Mouse (Mus musculus) MEL (cell line): ENCODE measurements around the gene Lrrc4. TPM values are rescaled to one million over a fixed set of nuclear protein-coding genes. Genes with fewer than 3 reads are reported as not detected.

Source experiments
- DNase-seq: peaks from one replicate; pipeline ENCODE4 v3.0.0; 2011; ENCODE audit warnings: low read depth, low spot score
- H3K27ac ChIP-seq: 2 replicates; pipeline ENCODE4 v1.5.1; 2012; ENCODE audit warnings: low read depth, mild to moderate bottlenecking, control low read depth, low read length, moderate library complexity; ENCODE audit not compliant: control insufficient read depth
- H3K27me3 ChIP-seq, 2 experiments: fragments of 150-350 bp in 1 of 2; sonication (generic) in 1 of 2; 2 replicates each; pipeline ENCODE4 v1.6.1; 2012; ENCODE audit warnings: low read length in 2 of 2, mild to moderate bottlenecking in 2 of 2, improper control_type of control experiment in 1 of 2, moderate library complexity in 1 of 2; ENCODE audit not compliant: insufficient read depth in 2 of 2, control insufficient read depth in 1 of 2
- H3K36me3 ChIP-seq, 2 experiments: 2 replicates each; pipeline ENCODE4 v1.6.1; 2012 to 2014; ENCODE audit warnings: low read length in 2 of 2, improper control_type of control experiment in 1 of 2, inconsistent platforms in 1 of 2, mild to moderate bottlenecking in 1 of 2; ENCODE audit not compliant: insufficient read depth in 2 of 2, control insufficient read depth in 1 of 2
- H3K4me1 ChIP-seq, 2 experiments: fragments of 150-350 bp in 1 of 2; sonication (generic) in 1 of 2; 2 replicates each; pipeline ENCODE4 v1.6.1; 2012; ENCODE audit warnings: low read length in 2 of 2, improper control_type of control experiment in 1 of 2, mild to moderate bottlenecking in 1 of 2; ENCODE audit not compliant: insufficient read depth in 2 of 2, control insufficient read depth in 1 of 2
- H3K4me3 ChIP-seq, 2 experiments: fragments of 150-350 bp in 1 of 2; sonication (generic) in 1 of 2; 2 replicates each; pipeline ENCODE4 v1.5.1; 2012; ENCODE audit warnings: low read depth in 2 of 2, low read length in 2 of 2, mild to moderate bottlenecking in 2 of 2, moderate library complexity in 2 of 2, control low read depth in 1 of 2, improper control_type of control experiment in 1 of 2; ENCODE audit not compliant: control insufficient read depth in 1 of 2, insufficient read depth in 1 of 2
- H3K79me2 ChIP-seq: 2 replicates; pipeline ENCODE4 v1.6.1; 2012; ENCODE audit warnings: mild to moderate bottlenecking, low read length, moderate library complexity; ENCODE audit not compliant: control insufficient read depth, poor library complexity, insufficient read depth
- H3K9ac ChIP-seq: 2 replicates; pipeline ENCODE4 v1.6.1; 2012; ENCODE audit warnings: low read depth, mild to moderate bottlenecking, control low read depth, low read length, moderate library complexity; ENCODE audit not compliant: control insufficient read depth, poor library complexity, severe bottlenecking
- H3K9me3 ChIP-seq: fragments of 150-350 bp; sonication (generic); replicated peaks from 2 replicates; pipeline ENCODE4 v1.6.1; 2012; ENCODE audit warnings: mild to moderate bottlenecking, low read length, improper control_type of control experiment, moderate library complexity; ENCODE audit not compliant: insufficient read depth
- BHLHE40 ChIP-seq: IDR thresholded peaks from 2 replicates; pipeline ENCODE4 v1.6.1; 2012; ENCODE audit warnings: low read depth, mild to moderate bottlenecking, inconsistent platforms, low read length, improper control_type of control experiment, borderline replicate concordance
- CHD2 ChIP-seq: IDR thresholded peaks from 2 replicates; pipeline ENCODE4 v1.6.1; 2011; ENCODE audit warnings: low read length, improper control_type of control experiment
- CTCF ChIP-seq, 3 experiments: IDR thresholded peaks in 2 of 3; conservative IDR thresholded peaks in 1 of 3; 2 replicates each; pipeline ENCODE4 v1.5.1; 2011 to 2012; ENCODE audit warnings: low read length in 3 of 3, low read depth in 2 of 3, mild to moderate bottlenecking in 2 of 3, improper control_type of control experiment in 1 of 3, inconsistent platforms in 1 of 3, mixed read lengths in 1 of 3, moderate library complexity in 1 of 3; ENCODE audit not compliant: control insufficient read depth in 1 of 3, insufficient read depth in 1 of 3, poor library complexity in 1 of 3, severe bottlenecking in 1 of 3
- ELF1 ChIP-seq: IDR thresholded peaks from 2 replicates; pipeline ENCODE4 v1.6.1; 2014; ENCODE audit warnings: low read depth, mild to moderate bottlenecking, inconsistent platforms, low read length, improper control_type of control experiment, moderate library complexity
- EP300 ChIP-seq, 2 experiments: IDR thresholded peaks; 2 replicates each; pipeline ENCODE4 v1.6.1; 2011; ENCODE audit warnings: improper control_type of control experiment in 2 of 2, low read length in 2 of 2, low read depth in 1 of 2, mild to moderate bottlenecking in 1 of 2
- GATA1 ChIP-seq: IDR thresholded peaks from 2 replicates; pipeline ENCODE4 v1.6.1; 2011; ENCODE audit warnings: low read depth, low read length, improper control_type of control experiment
- HCFC1 ChIP-seq: IDR thresholded peaks from 2 replicates; pipeline ENCODE4 v1.6.1; 2012; ENCODE audit warnings: low read depth, mild to moderate bottlenecking, inconsistent platforms, low read length, improper control_type of control experiment, moderate library complexity
- JUND ChIP-seq: IDR thresholded peaks from 2 replicates; pipeline ENCODE4 v1.6.1; 2011; ENCODE audit warnings: low read depth, mild to moderate bottlenecking, improper control_type of control experiment, low read length
- KAT2A ChIP-seq: conservative IDR thresholded peaks from 2 replicates; pipeline ENCODE4 v1.6.1; 2012; ENCODE audit warnings: low read depth, low read length, improper control_type of control experiment, inconsistent platforms
- MAFK ChIP-seq: IDR thresholded peaks from 2 replicates; pipeline ENCODE4 v1.6.1; 2011; ENCODE audit warnings: low read depth, mild to moderate bottlenecking, low read length, improper control_type of control experiment, borderline replicate concordance
- MAX ChIP-seq: IDR thresholded peaks from 2 replicates; pipeline ENCODE4 v1.6.1; 2011; ENCODE audit warnings: low read length, improper control_type of control experiment
- MAZ ChIP-seq: IDR thresholded peaks from 2 replicates; pipeline ENCODE4 v1.6.1; 2012; ENCODE audit warnings: low read depth, mild to moderate bottlenecking, inconsistent platforms, low read length, improper control_type of control experiment
- MXI1 ChIP-seq: IDR thresholded peaks from 2 replicates; pipeline ENCODE4 v1.6.1; 2011; ENCODE audit warnings: mild to moderate bottlenecking, low read depth, low read length, improper control_type of control experiment
- MYB ChIP-seq: IDR thresholded peaks from 2 replicates; pipeline ENCODE4 v1.6.1; 2011; ENCODE audit warnings: mild to moderate bottlenecking, low read depth, low read length, improper control_type of control experiment
- MYC ChIP-seq: IDR thresholded peaks from 2 replicates; pipeline ENCODE4 v1.6.1; 2011; ENCODE audit warnings: low read depth, mild to moderate bottlenecking, low read length, improper control_type of control experiment, moderate library complexity
- NELFE ChIP-seq: IDR thresholded peaks from 2 replicates; pipeline ENCODE4 v1.6.1; 2011; ENCODE audit warnings: low read depth, low read length, improper control_type of control experiment
- POLR2AphosphoS2 ChIP-seq: IDR thresholded peaks from 2 replicates; pipeline ENCODE4 v1.6.1; 2011; ENCODE audit warnings: low read length, improper control_type of control experiment
- POLR2AphosphoS5 ChIP-seq: IDR thresholded peaks from 2 replicates; pipeline ENCODE4 v1.6.1; 2012; ENCODE audit warnings: low read depth, borderline replicate concordance, mild to moderate bottlenecking, inconsistent platforms, low read length, moderate library complexity, mixed read lengths
- RAD21 ChIP-seq: IDR thresholded peaks from 2 replicates; pipeline ENCODE4 v1.6.1; 2011; ENCODE audit warnings: mild to moderate bottlenecking, low read depth, low read length, improper control_type of control experiment
- RCOR1 ChIP-seq: IDR thresholded peaks from 2 replicates; pipeline ENCODE4 v1.6.1; 2012; ENCODE audit warnings: low read depth, mild to moderate bottlenecking, inconsistent platforms, low read length, improper control_type of control experiment
- TBP ChIP-seq: IDR thresholded peaks from 2 replicates; pipeline ENCODE4 v1.8.0; 2011; ENCODE audit warnings: low read depth, low read length, improper control_type of control experiment
- TCF12 ChIP-seq: IDR thresholded peaks from 2 replicates; pipeline ENCODE4 v1.6.1; 2014; ENCODE audit warnings: low read depth, mild to moderate bottlenecking, inconsistent platforms, low read length, improper control_type of control experiment, moderate library complexity
- UBTF ChIP-seq: IDR thresholded peaks from 2 replicates; pipeline ENCODE4 v1.6.1; 2012; ENCODE audit warnings: low read depth, mild to moderate bottlenecking, inconsistent platforms, low read length, improper control_type of control experiment, moderate library complexity, borderline replicate concordance; ENCODE audit not compliant: insufficient read depth
- USF1 ChIP-seq: IDR thresholded peaks from 2 replicates; pipeline ENCODE4 v1.6.1; 2014; ENCODE audit warnings: low read depth, mild to moderate bottlenecking, inconsistent platforms, low read length, improper control_type of control experiment, moderate library complexity
- ZC3H11A ChIP-seq: IDR thresholded peaks from 2 replicates; pipeline ENCODE4 v1.6.1; 2012; ENCODE audit warnings: low read depth, mild to moderate bottlenecking, inconsistent platforms, low read length, improper control_type of control experiment
- ZNF384 ChIP-seq: IDR thresholded peaks from 2 replicates; pipeline ENCODE4 v1.6.1; 2012; ENCODE audit warnings: low read depth, mild to moderate bottlenecking, inconsistent platforms, low read length, improper control_type of control experiment
- polyA plus RNA-seq, 2 experiments: library from polyadenylated mRNA; stranded (reverse) in 1 of 2; unstranded in 1 of 2; fragments of >175 nt in 1 of 2; fragments of >200 nt in 1 of 2; gene quantifications; 2 replicates each; pipeline versions ENCODE4 v1.2.1 to v1.2.4; 2012; ENCODE audit warnings: low replicate concordance in 2 of 2, low read depth in 1 of 2; ENCODE audit not compliant: insufficient read length in 2 of 2, insufficient read depth in 1 of 2, missing spikeins in 1 of 2
- total RNA-seq: library from RNA; depleted of rRNA; stranded (reverse); fragments of 300-350 nt; gene quantifications from 2 replicates; pipeline ENCODE4 v1.2.3, GENCODE M21; 2012

The Lrrc4 gene
- total and polyA plus RNA-seq, 3 experiments = 0.07 to 0.12 TPM; not detected in 1

GRCm38 (mm10) chr6:28731246-28731645 lies 100.3 kb downstream of the Lrrc4 start:
- DNase-seq = no peak
- Histone ChIP-seq H3K4me3 (no peak overlapping the region), H3K9ac (no peak overlapping the region), H3K36me3 (peaks cover 14 to 15% of the 10 kb centered on the region in 2 experiments), H3K79me2 (no peaks in the 10 kb centered on the region), H3K9me3 (no peaks in the 10 kb centered on the region), H3K27ac (no peak overlapping the region), H3K27me3 (no peaks in the 10 kb centered on the region), H3K4me1 (peaks cover 0 to 4% of the 10 kb centered on the region in 2 experiments; a peak in 2 of 4 replicates)
- TF ChIP-seq CTCF (IDR thresholded peaks at IDR 0.05 in 2 of 3, conservative IDR thresholded peaks at IDR 0.05 in 1 of 3; ENCODE audit: control insufficient read depth in 1 of 3, insufficient read depth in 1 of 3, low read depth in 2 of 3, low read length in 3 of 3, poor library complexity in 1 of 3, severe bottlenecking in 1 of 3) = no peak
- no peak for TF ChIP-seq GATA1
- TF ChIP-seq ZC3H11A = no peak
- no peak for TF ChIP-seq KAT2A
- TF ChIP-seq POLR2AphosphoS2 = no peak
- TF ChIP-seq CHD2 = no peak
- no peak for TF ChIP-seq POLR2AphosphoS5
- TF ChIP-seq ELF1 = no peak
- TF ChIP-seq EP300 (IDR thresholded peaks at IDR 0.05; ENCODE audit: low read depth in 1 of 2, low read length in 2 of 2) = no peak
- no peak for TF ChIP-seq BHLHE40
- no peak for TF ChIP-seq HCFC1
- TF ChIP-seq MYC = no peak
- TF ChIP-seq NELFE = no peak
- no peak for TF ChIP-seq RCOR1
- TF ChIP-seq UBTF = no peak

GRCm38 (mm10) chr6:28729649-28730048 lies 101.9 kb downstream of the Lrrc4 start:
- Histone ChIP-seq H3K9me3 (no peaks in the 10 kb centered on the region), H3K4me3 (no peak overlapping the region), H3K27ac (no peak overlapping the region)

More at GRCm38 (mm10) chr6:28729649-28730048, 101.9 kb downstream of the Lrrc4 start:
- Histone ChIP-seq H3K79me2 (no peaks in the 10 kb centered on the region), H3K4me1 (peaks cover 0 to 4% of the 10 kb centered on the region in 2 experiments; a peak in 2 of 4 replicates), H3K27me3 (no peaks in the 10 kb centered on the region), H3K36me3 (peaks cover 15 to 24% of the 10 kb centered on the region in 2 experiments), H3K9ac (no peak overlapping the region)
- DNase-seq = no peak
- TF ChIP-seq MAFK = no peak
- no peak for TF ChIP-seq USF1
- TF ChIP-seq TCF12 = no peak
- TF ChIP-seq RAD21 = no peak
- no peak for TF ChIP-seq BHLHE40
- TF ChIP-seq MYC = no peak
- TF ChIP-seq GATA1 = no peak
- no peak for TF ChIP-seq ZNF384
- no peak for TF ChIP-seq EP300 (IDR thresholded peaks at IDR 0.05; ENCODE audit: low read depth in 1 of 2, low read length in 2 of 2)
- TF ChIP-seq TBP = no peak
- TF ChIP-seq JUND = no peak
- TF ChIP-seq UBTF = no peak
- no peak for TF ChIP-seq MAX
- no peak for TF ChIP-seq MYB
- no peak for TF ChIP-seq MXI1
- no peak for TF ChIP-seq MAZ
- TF ChIP-seq HCFC1 = no peak
- TF ChIP-seq CTCF (IDR thresholded peaks at IDR 0.05 in 2 of 3, conservative IDR thresholded peaks at IDR 0.05 in 1 of 3; ENCODE audit: control insufficient read depth in 1 of 3, insufficient read depth in 1 of 3, low read depth in 2 of 3, low read length in 3 of 3, poor library complexity in 1 of 3, severe bottlenecking in 1 of 3) = no peak
